Mouse (Mus musculus): ENCODE results near the gene Btnl10. TPM values are rescaled to one million over a fixed set of nuclear protein-coding genes. Genes with fewer than 3 reads are reported as not detected.

The Btnl10 gene
- total RNA-seq, 2 experiments from 2014 or later, result not detected

GRCm38 (mm10) chr11:58955868-58956257 lies 38.2 kb downstream of the Btnl10 start:
- DNase-seq, result no peak
- intact Hi-C loops (cut with DNase I), result loop anchor here (2.0 to 10.0 kb wide), 3 partner anchors 23 to 1459 kb away; partner anchors contain the start of genes 2310033P09Rik, Atpaf2, Gid4 and Mrpl55

GRCm38 (mm10) chr11:58957226-58957914 lies 39.7 kb downstream of the Btnl10 start:
- no peak for DNase-seq
- intact Hi-C loops (cut with DNase I), result loop anchor here (2.0 to 10.0 kb wide), 3 partner anchors 21 to 1457 kb away; partner anchors contain the start of genes 2310033P09Rik, Atpaf2, Gid4 and Mrpl55

- intact Hi-C loops (cut with DNase I), result loop anchor here (10.0 kb wide), 2 partner anchors 246 to 1456 kb away; partner anchors contain the start of genes 2310033P09Rik, Atpaf2, Gid4 and Mrpl55
- DNase-seq, result no peak
These were observed 40.8 kb downstream of the Btnl10 start for GRCm38 (mm10) chr11:58958536-58958935.

- intact Hi-C loops (cut with DNase I), result loop anchor here (10.0 kb wide), 2 partner anchors 245 to 1455 kb away; partner anchors contain the start of genes 2310033P09Rik, Atpaf2, Gid4 and Mrpl55
- no peak for DNase-seq
These were observed 41.6 kb downstream of the Btnl10 start for GRCm38 (mm10) chr11:58959186-58959825.

GRCm38 (mm10) chr11:58959921-58960465 lies 42.3 kb downstream of the Btnl10 start:
- peak; percentile 64 to 79 for DNase-seq
- intact Hi-C loops (cut with DNase I), result loop anchor here (10.0 kb wide), 2 partner anchors 245 to 1455 kb away; partner anchors contain the start of genes 2310033P09Rik, Atpaf2, Gid4 and Mrpl55

- intact Hi-C loops (cut with DNase I), result no loop called here
- DNase-seq, result no peak
These were observed 43.9 kb downstream of the Btnl10 start for GRCm38 (mm10) chr11:58961364-58962177.

- intact Hi-C loops (cut with DNase I), result no loop called here
- no peak for DNase-seq
These were observed 45.8 kb downstream of the Btnl10 start for GRCm38 (mm10) chr11:58963543-58963942.

- intact Hi-C loops (cut with DNase I), result no loop called here
- no peak for DNase-seq
These were observed 46.5 kb downstream of the Btnl10 start for GRCm38 (mm10) chr11:58964216-58964615.

GRCm38 (mm10) chr11:58965001-58965760 lies 47.5 kb downstream of the Btnl10 start:
- no peak for DNase-seq
- intact Hi-C loops (cut with DNase I), result loop anchor here (5.0 kb wide), 1 partner anchor 47 kb away; no protein-coding TSS in a partner anchor

GRCm38 (mm10) chr11:58967346-58967745 lies 49.6 kb downstream of the Btnl10 start:
- DNase-seq, result no peak
- intact Hi-C loops (cut with DNase I), result loop anchor here (5.0 kb wide), 1 partner anchor 45 kb away; no protein-coding TSS in a partner anchor

GRCm38 (mm10) chr11:58968551-58968950 lies 50.8 kb downstream of the Btnl10 start:
- DNase-seq, result no peak
- intact Hi-C loops (cut with DNase I), result loop anchor here (5.0 kb wide), 1 partner anchor 44 kb away; no protein-coding TSS in a partner anchor

- no peak for DNase-seq
- intact Hi-C loops (cut with DNase I), result loop anchor here (5.0 kb wide), 1 partner anchor 43 kb away; no protein-coding TSS in a partner anchor
These were observed 51.3 kb downstream of the Btnl10 start for GRCm38 (mm10) chr11:58969027-58969426.

- DNase-seq, result no peak
- intact Hi-C loops (cut with DNase I), result loop anchor here (5.0 kb wide), 1 partner anchor 43 kb away; no protein-coding TSS in a partner anchor
These were observed 52.0 kb downstream of the Btnl10 start for GRCm38 (mm10) chr11:58969659-58970058.

GRCm38 (mm10) chr11:58970831-58971530 lies 53.3 kb downstream of the Btnl10 start:
- DNase-seq, result no peak
- intact Hi-C loops (cut with DNase I), result no loop called here

- DNase-seq, result no peak
- intact Hi-C loops (cut with DNase I), result no loop called here
These were observed 54.1 kb downstream of the Btnl10 start for GRCm38 (mm10) chr11:58971796-58972195.

- intact Hi-C loops (cut with DNase I), result no loop called here
- DNase-seq, result no peak
These were observed 56.7 kb downstream of the Btnl10 start for GRCm38 (mm10) chr11:58974414-58974813.
